Mouse (Mus musculus): Measurements from ENCODE around the gene Wipf1.

Wipf1 gene

DNA sequence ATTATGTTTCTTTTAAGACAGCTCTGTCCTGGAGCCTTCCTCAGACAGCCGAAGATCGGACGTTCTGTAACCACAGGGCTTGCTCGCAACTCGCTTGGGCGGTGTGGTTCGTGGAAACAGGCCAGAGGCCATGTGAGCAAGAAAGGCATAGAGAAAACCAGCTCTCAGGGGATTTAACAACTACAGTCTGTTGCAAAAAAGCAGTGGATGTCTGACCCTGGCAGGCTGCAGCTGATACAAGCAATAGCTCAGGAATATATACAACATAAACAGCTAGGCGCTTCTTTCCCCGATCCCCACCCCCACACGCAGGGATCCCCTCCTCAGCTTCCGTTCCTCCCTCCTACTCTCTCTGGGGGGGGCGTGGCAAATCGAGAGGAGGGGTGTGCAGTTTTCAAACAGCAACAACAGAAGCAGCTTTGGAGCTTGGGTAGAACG lies 97.6 kb downstream of the Wipf1 start:
- DNase-seq (ENCODE audit: low read depth) = no peak

DNA sequence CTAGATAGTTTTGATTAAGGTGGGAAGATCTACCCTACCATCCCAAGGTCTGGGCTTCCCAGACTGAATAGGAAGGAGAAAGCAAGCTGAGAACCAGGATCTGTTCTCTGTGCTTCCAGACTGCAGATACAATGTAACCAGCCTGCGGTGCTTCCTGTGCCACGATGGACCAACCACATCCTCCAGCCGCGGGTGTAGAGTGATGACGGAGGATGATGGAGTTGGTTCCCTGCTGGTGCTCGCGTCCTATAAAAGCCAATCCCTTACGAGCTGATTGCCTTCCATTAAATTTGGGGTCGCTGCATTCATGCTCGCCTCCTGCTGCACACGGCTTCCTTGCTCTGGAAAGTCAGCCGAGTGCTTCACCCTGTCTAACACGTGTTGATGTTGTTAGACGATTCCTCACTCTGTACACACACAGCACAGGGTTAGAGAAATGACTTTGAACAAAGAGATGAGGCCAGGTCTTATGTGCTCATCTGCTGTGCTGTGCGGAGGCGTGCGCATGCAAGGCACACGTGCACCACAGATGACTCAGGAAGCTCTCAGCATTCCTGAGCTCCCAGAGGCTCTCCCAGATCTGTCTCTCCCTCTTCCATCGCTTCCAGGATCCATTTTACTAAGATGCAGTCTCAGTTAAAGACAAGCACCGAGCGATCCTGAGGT lies 100.6 kb downstream of the Wipf1 start:
- no peak for DNase-seq (ENCODE audit: low read depth)

DNA sequence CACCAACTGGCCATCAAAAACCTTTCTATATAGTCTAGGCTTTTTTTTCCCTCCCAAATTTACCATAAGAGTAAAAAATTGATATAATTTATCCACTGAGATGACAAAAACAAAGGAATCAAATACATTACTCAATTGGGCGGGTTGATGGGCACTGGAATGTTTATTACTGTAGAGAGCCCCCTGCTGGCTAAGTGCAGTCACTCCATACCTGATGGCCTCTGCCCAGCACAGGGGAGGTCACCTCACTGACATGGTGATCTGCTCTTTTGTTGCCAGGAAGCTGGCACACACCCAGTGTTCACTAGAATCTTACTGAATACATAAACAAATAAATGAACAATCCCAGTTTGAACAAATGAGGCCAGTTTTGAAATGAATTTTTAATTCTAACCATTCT lies 102.2 kb downstream of the Wipf1 start:
- DNase-seq (ENCODE audit: low read depth) = no peak

DNA sequence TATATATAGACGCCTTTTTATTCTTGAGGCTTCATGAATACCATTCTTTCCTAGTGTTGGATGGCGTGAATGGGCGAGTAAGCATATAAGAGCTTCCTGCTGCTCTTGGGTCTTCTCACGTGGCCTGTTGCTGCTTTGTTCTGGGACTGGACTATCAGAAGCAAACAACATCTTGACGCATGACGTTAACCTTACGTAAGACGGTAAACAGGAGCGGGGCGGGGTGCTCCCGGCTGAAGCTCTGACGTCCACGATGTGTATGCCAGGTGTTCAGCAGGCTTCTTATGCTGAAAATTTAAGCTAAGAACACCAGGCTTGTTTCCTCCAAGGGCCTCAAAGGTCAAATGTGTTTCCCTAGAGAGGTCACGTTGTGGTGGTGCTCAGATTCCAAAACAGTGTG lies 103.7 kb downstream of the Wipf1 start:
- no peak for DNase-seq (ENCODE audit: low read depth)

DNA sequence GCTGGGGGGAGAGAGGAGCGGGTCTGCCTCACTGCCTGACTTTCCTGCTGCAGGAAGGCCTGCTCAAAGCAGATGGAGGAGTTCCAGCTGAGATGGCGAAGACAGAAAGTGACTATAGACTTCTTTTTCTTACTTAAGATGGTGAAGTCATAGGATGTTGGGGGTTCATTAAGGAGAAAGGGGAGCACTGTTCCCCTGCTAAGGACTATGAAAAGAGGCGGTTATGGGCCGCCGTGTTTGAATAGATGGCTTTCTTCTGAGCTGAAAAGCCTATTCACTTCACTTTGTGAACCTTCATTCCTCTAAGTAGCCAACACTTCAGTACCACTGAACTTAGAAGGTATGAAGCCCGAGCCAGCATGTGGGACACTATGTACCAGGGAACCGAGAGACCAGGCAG lies 109.8 kb downstream of the Wipf1 start:
- no peak for DNase-seq (ENCODE audit: low read depth)

DNA sequence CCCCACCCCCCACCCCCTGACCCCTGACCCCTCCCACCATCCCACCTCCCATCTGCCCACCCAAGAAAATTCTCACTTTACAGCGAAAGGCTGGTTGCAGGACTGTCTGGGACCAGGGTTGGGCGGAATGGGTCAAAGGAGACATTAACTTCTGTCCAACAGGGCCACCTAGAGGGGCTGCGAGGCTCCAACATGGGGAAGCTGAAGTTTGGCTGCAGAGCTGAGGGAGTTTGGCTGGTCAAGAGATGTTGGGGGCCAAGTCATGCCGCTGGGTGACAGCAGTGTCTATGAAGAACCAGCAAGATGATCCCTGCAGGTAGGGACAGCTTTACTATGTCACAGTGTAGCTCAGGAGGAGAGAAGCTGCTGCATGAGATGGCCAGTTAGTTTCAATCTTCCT lies 110.2 kb downstream of the Wipf1 start:
- no peak for DNase-seq (ENCODE audit: low read depth)

DNA sequence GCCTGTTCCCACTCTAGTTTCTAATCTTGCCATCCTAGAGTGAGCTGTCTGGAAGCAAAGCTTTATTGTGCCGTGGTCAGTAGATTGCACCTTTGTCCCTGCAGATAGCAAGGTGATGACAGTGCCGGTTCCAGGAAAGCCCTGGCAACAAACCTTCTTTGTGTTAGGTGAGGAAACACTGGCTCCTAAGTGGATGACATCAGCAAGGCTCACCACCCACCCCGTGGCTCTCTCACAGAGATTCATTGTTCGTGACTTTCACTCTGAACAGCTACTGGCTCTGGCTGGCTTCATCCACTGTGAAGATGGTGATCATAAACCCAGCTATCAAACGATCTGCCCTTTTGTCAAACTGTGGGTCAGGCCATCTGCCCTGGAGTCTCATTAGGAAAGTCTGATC lies 113.6 kb downstream of the Wipf1 start:
- DNase-seq (ENCODE audit: low read depth) = no peak

DNA sequence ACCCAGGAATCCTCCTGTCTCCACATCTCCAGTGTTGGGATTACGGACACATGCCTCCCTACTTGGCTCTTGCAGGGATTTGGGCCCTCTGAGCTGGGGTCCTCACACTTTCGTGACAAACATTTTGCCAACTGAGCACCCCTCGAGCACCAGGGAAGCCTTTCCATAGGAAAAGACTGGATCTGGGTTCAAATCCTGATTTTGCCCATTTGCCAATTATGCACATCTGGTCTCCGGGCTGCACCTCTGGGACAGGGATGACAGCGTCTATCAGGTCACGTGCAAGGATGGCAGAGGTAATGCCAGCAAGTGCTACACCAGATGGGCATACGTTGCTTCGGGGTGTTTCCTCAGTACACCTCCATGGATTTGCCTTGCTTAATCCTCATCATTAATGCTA lies 119.5 kb downstream of the Wipf1 start:
- DNase-seq (ENCODE audit: low read depth) = no peak

DNA sequence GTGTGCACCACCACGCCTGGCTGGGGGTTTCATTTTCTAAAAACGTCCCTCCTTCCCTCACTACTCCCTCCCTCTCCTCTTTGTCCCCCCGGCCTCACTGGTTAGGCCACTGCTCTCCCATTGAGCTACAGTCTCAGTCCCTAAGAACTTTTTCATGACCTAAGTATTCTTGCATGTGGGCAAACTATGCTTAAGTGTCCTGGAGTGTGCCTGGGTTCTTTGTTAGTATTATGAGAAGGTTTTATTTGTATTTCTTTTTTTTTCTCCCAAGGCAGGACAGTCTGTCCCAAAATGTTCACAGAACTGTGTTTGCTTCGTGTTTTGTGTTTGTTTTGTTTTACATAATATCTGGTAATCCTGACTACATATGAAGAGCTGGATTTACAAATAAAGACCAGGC lies 121.9 kb downstream of the Wipf1 start:
- DNase-seq (ENCODE audit: low read depth) = no peak

DNA sequence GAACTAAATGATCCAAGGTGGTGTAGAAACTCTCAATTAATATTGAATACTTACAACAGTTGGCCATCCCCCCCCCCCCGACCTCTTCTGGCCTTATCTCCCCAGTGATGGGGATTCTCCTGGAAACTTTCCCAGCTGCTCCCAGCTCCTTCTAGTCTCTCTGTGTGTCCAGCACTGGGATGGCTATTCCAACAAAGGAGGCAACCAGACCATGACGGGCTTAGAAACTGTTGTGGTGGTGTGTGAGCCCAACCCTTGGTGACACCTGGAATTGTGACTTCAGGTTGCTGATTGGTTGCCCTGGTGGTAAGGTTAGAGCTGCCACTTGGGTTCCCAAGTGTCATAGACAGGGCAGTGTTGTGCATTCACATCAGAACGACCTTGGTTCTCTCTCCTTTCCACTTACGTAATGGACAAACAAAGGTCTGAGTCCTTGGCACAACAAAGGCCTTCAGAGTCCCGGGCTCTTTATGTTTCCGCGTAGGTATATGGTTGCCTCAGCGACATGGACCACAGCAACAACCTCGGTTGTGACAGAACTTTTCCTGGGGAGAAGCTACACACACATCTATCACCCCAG lies 123.1 kb downstream of the Wipf1 start:
- DNase-seq (ENCODE audit: low read depth) = no peak

DNA sequence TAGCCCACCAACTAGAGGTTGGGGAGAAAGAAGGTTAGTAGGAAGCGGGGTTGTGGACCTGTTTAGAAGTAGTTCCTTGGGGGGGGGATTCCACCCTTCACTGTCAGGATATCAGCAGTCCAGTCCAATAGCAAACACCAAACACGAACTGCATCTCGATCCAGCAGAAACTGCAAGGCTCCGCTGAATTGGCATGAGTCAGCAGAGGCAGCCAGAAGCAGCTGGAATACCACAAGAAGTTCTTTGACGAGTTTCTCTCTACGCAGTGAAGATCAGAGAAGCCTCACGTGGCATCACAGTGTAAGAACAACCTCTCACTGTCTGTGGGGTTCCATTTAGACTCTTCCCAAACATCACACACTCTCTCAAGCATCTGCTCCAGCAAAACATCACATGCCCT lies 124.6 kb downstream of the Wipf1 start:
- DNase-seq (ENCODE audit: low read depth) = no peak

DNA sequence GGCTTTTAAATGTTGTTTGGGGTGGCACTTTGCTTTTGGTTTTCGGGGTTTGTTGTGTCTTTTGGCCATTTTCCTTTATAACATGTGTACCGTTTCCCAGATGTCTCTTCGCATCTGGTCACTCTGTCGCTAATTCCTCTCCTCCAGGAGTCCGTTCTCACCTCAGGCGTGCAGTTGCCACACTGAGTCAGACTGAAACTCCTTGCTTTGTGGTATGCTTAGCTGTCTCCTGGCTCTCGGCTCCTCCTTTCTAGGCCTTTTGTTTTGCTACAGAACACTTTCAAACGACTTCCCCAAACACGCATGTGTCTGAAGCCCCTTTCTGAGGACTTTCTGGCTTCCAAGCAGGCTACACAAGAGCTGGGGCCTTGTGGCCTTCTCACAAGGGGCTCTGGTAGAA lies 125.1 kb downstream of the Wipf1 start:
- no peak for DNase-seq (ENCODE audit: low read depth)

DNA sequence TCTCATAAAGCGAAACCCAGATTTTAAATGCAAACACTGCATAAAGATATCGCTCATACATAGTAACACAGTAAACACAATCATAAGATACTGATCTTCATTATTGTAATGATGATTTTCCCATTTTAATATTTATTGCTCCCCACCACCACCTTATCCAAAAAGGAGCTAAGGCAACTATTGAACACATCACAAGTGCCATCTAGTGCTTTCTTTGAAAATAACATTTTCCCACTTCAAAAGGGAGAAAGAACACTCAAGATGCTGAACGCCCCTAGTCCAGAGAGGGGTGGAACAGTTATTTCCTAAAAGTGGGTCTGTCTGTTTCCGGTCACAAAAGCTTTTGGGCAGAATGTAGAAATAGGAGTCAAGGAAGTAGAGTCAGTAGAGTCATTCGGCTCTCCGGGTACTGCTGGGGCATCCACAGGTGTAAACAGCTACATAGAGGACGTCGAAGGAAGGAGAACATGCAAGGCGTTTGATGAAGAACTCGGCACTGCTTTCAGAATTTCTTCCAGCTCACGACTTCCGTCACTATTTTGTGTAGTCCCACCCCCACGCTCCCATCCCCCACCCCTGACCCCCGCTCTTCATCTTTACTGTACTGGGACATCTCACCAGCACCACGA lies 126.0 kb downstream of the Wipf1 start:
- no peak for DNase-seq (ENCODE audit: low read depth)

DNA sequence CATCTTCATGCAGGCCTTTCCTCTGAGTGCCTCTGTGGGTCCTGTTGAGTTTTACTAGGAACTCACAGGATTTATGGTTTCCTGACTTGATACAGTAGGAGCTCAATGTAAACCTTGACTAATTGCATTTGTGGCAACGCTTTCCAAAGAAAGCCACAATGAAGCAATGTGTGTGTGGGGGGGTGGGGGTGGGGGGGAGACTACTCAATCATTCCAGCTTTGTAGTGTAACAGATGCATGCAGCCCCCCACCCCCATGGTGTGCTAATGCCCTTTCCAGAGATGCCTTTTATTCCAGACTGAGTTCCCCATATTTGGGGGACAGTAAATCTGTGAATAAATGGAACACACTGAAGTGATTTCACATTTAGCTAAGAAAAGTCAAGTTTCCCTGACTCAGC lies 127.8 kb downstream of the Wipf1 start:
- no peak for DNase-seq (ENCODE audit: low read depth)

DNA sequence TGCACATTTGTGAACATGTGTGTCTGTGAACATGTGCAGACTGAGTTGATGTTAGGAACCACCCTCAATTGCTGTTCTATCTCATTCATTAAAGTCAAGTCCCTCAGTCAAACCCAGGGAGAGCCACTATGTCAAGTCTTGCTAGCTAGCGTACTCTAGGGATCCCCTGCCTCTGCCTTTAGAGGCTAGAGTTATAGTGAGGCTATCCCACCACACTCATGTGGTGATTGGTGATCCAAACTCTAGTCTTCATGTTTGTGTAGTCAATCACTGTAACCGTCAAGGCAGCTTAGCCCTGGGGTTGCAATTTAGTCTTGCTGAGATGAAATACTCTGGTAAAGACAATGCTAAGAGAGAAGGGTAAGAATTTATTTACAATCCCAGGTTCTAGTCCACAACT lies 132.1 kb downstream of the Wipf1 start:
- DNase-seq (ENCODE audit: low read depth) = no peak

DNA sequence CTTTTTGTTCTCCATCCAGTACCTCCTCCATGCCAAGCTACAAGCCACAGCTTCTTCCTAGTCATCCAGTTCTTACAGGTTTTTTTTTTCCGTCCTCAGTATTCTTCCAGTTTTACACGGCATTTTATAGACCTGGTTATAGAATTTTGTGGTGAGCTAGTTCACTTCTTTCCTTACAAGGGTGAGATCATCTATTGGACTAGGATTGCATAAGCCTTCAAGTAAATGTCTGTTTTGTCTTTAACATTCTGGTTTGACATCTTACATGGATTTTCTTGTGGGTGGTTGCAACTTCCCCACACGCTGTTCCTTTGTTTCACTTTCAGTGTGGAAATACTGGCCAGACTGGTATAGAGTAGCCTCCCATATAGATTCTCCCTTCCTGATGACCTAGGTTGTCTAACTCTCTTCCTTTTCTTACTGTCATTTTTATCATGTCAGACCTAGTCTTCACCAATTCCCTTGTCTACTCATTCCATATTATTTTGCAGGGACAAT lies 132.7 kb downstream of the Wipf1 start:
- DNase-seq (ENCODE audit: low read depth) = no peak

DNA sequence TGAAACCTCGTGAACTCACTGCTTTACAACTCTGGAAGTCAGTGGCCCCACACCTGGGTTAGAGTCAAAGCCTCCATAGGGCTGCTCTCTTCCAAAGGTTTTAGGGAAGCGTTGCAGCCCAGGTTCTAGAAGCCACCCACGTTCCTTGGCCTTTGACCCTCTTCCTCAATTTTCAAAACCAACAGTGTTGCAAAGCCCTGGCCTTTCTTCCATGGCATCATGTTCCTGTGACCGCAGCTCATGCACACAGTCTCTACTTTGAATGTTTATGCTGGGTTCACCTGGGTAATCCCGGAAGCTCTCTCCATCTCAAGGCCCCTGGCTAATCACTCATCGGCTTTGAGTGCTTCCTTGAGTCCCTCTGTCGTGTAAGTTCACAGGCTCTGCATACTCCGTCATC lies 134.0 kb downstream of the Wipf1 start:
- DNase-seq (ENCODE audit: low read depth) = no peak

DNA sequence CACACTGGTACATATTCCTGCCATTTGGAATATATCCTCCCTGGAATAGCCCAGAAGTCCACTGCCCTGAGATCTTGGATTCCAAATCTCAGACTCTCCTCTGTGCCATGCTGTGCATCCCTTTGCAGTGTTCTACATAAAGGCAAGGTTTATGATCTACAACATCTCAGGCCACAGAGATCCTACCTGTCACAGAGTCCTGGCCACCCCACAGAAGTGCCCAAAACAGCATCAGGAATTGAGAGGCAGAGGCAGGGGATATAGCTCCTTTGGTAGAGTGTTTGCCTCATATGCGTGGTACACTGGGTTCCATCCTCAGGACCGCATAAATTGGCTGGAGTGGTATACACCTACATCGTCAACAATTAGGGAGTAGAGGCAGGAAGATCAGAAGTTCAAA lies 135.1 kb downstream of the Wipf1 start:
- DNase-seq (ENCODE audit: low read depth) = no peak

DNA sequence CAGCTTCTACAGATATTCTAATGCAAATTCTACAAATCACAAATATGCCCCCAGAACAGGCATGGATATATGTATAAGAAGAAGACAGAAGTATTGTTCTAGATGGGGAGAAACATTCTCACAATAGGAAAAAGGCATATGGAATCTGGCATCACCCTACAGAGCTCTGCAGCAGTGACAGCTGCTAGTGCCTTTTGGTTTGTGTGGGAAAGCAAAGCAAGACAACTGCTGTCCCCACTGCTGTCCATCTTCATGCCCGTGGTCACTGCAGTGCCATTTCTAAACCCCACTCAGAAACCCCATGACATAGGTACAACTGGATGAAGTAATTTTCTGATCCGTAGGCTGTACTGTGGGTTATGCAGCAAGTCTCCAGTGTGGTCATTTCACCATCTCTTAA lies 136.8 kb downstream of the Wipf1 start:
- no peak for DNase-seq (ENCODE audit: low read depth)

DNA sequence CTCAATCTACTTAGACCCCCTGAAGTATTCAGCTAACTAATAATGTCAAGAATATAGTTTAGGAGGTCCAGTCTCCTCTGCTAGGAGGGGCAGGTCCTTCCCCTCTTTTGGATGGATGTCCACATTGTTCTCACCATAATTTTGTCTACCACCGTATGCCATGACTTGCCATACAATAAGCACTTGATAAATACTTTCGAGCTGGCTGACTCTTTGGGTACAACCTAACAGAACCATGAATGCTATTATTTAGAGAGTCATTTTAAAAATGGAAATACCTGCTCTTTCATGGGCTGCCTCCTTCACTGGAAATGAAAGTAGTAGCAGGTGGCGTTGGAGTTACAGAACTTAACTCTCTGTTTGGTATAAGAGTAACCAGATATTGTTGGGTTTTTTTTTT lies 139.6 kb downstream of the Wipf1 start:
- no peak for DNase-seq (ENCODE audit: low read depth)

DNA sequence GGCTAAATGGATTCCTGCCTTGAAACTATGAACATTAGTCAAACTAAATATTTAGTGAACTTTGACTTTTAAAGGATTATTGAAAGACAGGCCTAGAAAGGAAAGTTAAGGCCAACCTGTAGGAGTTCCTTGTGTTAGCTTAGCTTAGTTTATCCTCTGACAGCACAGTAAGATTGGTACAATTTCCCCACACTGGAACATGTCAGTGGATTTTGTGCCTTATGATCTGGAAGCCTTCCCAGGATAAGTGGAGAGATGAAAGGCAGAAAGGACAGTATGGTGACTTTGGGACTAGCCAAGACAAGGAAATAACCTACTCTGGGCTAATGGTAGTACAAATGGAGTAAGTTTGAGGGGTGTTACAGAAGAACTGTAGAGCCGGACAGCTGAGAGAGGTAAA lies 141.7 kb downstream of the Wipf1 start:
- no peak for DNase-seq (ENCODE audit: low read depth)

DNA sequence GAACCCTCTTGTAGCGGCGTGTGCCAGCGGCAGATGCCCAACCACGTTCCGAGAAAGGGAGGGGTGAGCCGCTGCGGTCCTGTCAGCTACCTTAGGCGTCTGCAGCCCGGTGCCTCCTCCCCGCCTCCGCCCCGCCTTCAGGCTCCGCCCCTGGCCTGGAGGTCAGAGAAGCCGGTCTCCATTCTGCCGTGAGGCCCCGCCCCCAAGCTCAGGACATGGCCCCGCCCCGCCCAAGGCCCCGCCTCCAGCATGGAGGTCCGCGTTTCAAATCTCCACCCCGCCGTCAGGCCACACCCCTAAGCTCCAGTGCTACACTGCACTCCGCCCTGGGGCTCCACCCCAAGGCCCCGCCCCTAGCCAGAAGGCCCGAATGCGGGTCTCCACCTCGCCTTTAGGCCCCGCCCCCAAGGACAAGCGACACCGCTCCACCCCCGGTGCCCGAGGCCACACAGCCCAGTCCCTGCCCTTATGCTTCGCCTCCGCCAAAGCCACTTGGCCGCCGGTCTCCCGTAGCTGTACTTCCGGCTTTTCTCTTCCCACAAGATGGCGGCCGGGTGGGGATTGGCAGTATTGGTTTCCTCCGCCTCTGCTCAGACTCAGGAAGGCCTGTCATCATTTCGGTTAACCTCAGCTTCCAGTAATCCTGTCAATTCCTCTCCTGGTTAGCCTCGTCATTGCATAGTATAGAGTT lies 143.0 kb downstream of the Wipf1 start, which contains the start of gene Gpr155:
TSS of gene Gpr155 (minus strand) at position 217 of the 691 bp plus-strand sequence.
- peak; percentile 90 for DNase-seq (ENCODE audit: low read depth)

Measured in fibroblast of lung, adult 2 months (primary cell).